Mouse (Mus musculus): ENCODE data around the gene Psen2. TPM values are rescaled to one million over a fixed set of nuclear protein-coding genes. Genes with fewer than 3 reads are reported as not detected.
A peak's percentile ranks its signal among the peaks of the same experiment; 100 is the strongest.

The Psen2 gene
- polyA plus RNA-seq, 1 experiment from 2014 or later: 17.4 TPM

- Histone ChIP-seq H3K9ac (replicated peaks; ENCODE audit: low read depth, low read length) (no peak overlapping the region), H3K9me3 (ENCODE audit: control insufficient read depth, low read depth, low read length) (no peaks in the 10 kb centered on the region), H3K27me3 (ENCODE audit: control insufficient read depth, insufficient read depth, low read length) (no peaks in the 10 kb centered on the region), H3K4me1 (ENCODE audit: control insufficient read depth, insufficient read depth, low read length) (peaks cover 6% of the 10 kb centered on the region; the same call in 1 of the 2 replicates), H3K4me3 (ENCODE audit: low read depth, low read length) (no peak overlapping the region), H3K36me3 (ENCODE audit: control insufficient read depth, insufficient read depth, low read length) (no peaks in the 10 kb centered on the region), H3K27ac (ENCODE audit: low read length) (no peak overlapping the region), H3K4me2 (replicated peaks; ENCODE audit: low read depth, low read length) (no peak overlapping the region)
- no peak for ATAC-seq (ENCODE audit: insufficient number of reproducible peaks, insufficient read depth, low FRiP score, low read depth)
- WGBS: 76% methylated on average over 12 of the region's 12 CpGs
Measured at GRCm38 (mm10) chr1:180228854-180229253, 34.4 kb downstream of the Psen2 start.

GRCm38 (mm10) chr1:180226766-180227165 lies 36.5 kb downstream of the Psen2 start:
- H3K27me3 ChIP-seq (ENCODE audit: control insufficient read depth, insufficient read depth, low read length): no peaks in the 10 kb centered on the region
- no peaks in the 10 kb centered on the region for H3K36me3 ChIP-seq (ENCODE audit: control insufficient read depth, insufficient read depth, low read length)
- ATAC-seq (ENCODE audit: insufficient number of reproducible peaks, insufficient read depth, low FRiP score, low read depth): no peak
- no peaks in the 10 kb centered on the region for H3K9me3 ChIP-seq (ENCODE audit: control insufficient read depth, low read depth, low read length)
- 67% methylated on average over 3 of the region's 3 CpGs for WGBS
- no peak overlapping the region for H3K4me3 ChIP-seq (ENCODE audit: low read depth, low read length)
- no peak overlapping the region for H3K9ac ChIP-seq (replicated peaks; ENCODE audit: low read depth, low read length)
- H3K27ac ChIP-seq (ENCODE audit: low read length): no peak overlapping the region
- H3K4me1 ChIP-seq (ENCODE audit: control insufficient read depth, insufficient read depth, low read length): peaks cover 6% of the 10 kb centered on the region; the same call in 1 of the 2 replicates
- H3K4me2 ChIP-seq (replicated peaks; ENCODE audit: low read depth, low read length): peak overlapping the region; percentile 64

GRCm38 (mm10) chr1:180226221-180226713 lies 37.0 kb downstream of the Psen2 start:
- no peaks in the 10 kb centered on the region for H3K9me3 ChIP-seq (ENCODE audit: control insufficient read depth, low read depth, low read length)
- H3K4me2 ChIP-seq (replicated peaks; ENCODE audit: low read depth, low read length): peak overlapping the region; percentile 64
- 0 out of 2 replicates have a peak overlapping the region, but pooled peaks have one; percentile 28 for H3K9ac ChIP-seq (replicated peaks; ENCODE audit: low read depth, low read length)
- ATAC-seq (ENCODE audit: insufficient number of reproducible peaks, insufficient read depth, low FRiP score, low read depth): peak; percentile 62
- no peaks in the 10 kb centered on the region for H3K36me3 ChIP-seq (ENCODE audit: control insufficient read depth, insufficient read depth, low read length)
- H3K4me1 ChIP-seq (ENCODE audit: control insufficient read depth, insufficient read depth, low read length): peaks cover 6% of the 10 kb centered on the region; the same call in 1 of the 2 replicates
- peak overlapping the region; percentile 48; the same call in 1 of the 2 replicates for H3K27ac ChIP-seq (ENCODE audit: low read length)
- 4% methylated on average over 12 of the region's 12 CpGs for WGBS
- H3K4me3 ChIP-seq (ENCODE audit: low read depth, low read length): peak overlapping the region; percentile 39
- H3K27me3 ChIP-seq (ENCODE audit: control insufficient read depth, insufficient read depth, low read length): no peaks in the 10 kb centered on the region

GRCm38 (mm10) chr1:180225500-180226220 lies 37.6 kb downstream of the Psen2 start:
- Histone ChIP-seq H3K4me2 (replicated peaks; ENCODE audit: low read depth, low read length) (peak overlapping the region; percentile 64), H3K4me3 (ENCODE audit: low read depth, low read length) (peak overlapping the region; percentile 39), H3K4me1 (ENCODE audit: control insufficient read depth, insufficient read depth, low read length) (peaks cover 6% of the 10 kb centered on the region; the same call in 1 of the 2 replicates), H3K27ac (ENCODE audit: low read length) (peak overlapping the region; percentile 48; the same call in 1 of the 2 replicates), H3K27me3 (ENCODE audit: control insufficient read depth, insufficient read depth, low read length) (no peaks in the 10 kb centered on the region), H3K9ac (replicated peaks; ENCODE audit: low read depth, low read length) (peak overlapping the region; percentile 28; the same call in 1 of the 2 replicates), H3K36me3 (ENCODE audit: control insufficient read depth, insufficient read depth, low read length) (no peaks in the 10 kb centered on the region), H3K9me3 (ENCODE audit: control insufficient read depth, low read depth, low read length) (no peaks in the 10 kb centered on the region)
- WGBS: 12% methylated on average over 21 of the region's 21 CpGs
- peak; percentile 89 for ATAC-seq (ENCODE audit: insufficient number of reproducible peaks, insufficient read depth, low FRiP score, low read depth)

GRCm38 (mm10) chr1:180222007-180222406 lies 41.2 kb downstream of the Psen2 start:
- H3K9ac ChIP-seq (replicated peaks; ENCODE audit: low read depth, low read length): no peak overlapping the region
- H3K9me3 ChIP-seq (ENCODE audit: control insufficient read depth, low read depth, low read length): no peaks in the 10 kb centered on the region
- no peak for ATAC-seq (ENCODE audit: insufficient number of reproducible peaks, insufficient read depth, low FRiP score, low read depth)
- no peaks in the 10 kb centered on the region for H3K27me3 ChIP-seq (ENCODE audit: control insufficient read depth, insufficient read depth, low read length)
- H3K27ac ChIP-seq (ENCODE audit: low read length): no peak overlapping the region
- H3K4me2 ChIP-seq (replicated peaks; ENCODE audit: low read depth, low read length): no peak overlapping the region
- H3K4me1 ChIP-seq (ENCODE audit: control insufficient read depth, insufficient read depth, low read length): peaks cover 6% of the 10 kb centered on the region; the same call in 1 of the 2 replicates
- WGBS: 86% methylated on average over 1 of the region's 1 CpGs
- H3K4me3 ChIP-seq (ENCODE audit: low read depth, low read length): no peak overlapping the region
- no peaks in the 10 kb centered on the region for H3K36me3 ChIP-seq (ENCODE audit: control insufficient read depth, insufficient read depth, low read length)

- WGBS: 89% methylated on average over 19 of the region's 19 CpGs
- Histone ChIP-seq H3K27me3 (ENCODE audit: control insufficient read depth, insufficient read depth, low read length) (no peaks in the 10 kb centered on the region), H3K4me2 (replicated peaks; ENCODE audit: low read depth, low read length) (no peak overlapping the region), H3K4me1 (ENCODE audit: control insufficient read depth, insufficient read depth, low read length) (no peaks in the 10 kb centered on the region), H3K9me3 (ENCODE audit: control insufficient read depth, low read depth, low read length) (no peaks in the 10 kb centered on the region), H3K9ac (replicated peaks; ENCODE audit: low read depth, low read length) (no peak overlapping the region), H3K27ac (ENCODE audit: low read length) (no peak overlapping the region), H3K4me3 (ENCODE audit: low read depth, low read length) (no peak overlapping the region), H3K36me3 (ENCODE audit: control insufficient read depth, insufficient read depth, low read length) (no peaks in the 10 kb centered on the region)
- no peak for ATAC-seq (ENCODE audit: insufficient number of reproducible peaks, insufficient read depth, low FRiP score, low read depth)
Measured at GRCm38 (mm10) chr1:180220791-180221542, 42.3 kb downstream of the Psen2 start.

- no peak for ATAC-seq (ENCODE audit: insufficient number of reproducible peaks, insufficient read depth, low FRiP score, low read depth)
- Histone ChIP-seq H3K27ac (ENCODE audit: low read length) (no peak overlapping the region), H3K36me3 (ENCODE audit: control insufficient read depth, insufficient read depth, low read length) (no peaks in the 10 kb centered on the region), H3K9ac (replicated peaks; ENCODE audit: low read depth, low read length) (no peak overlapping the region), H3K9me3 (ENCODE audit: control insufficient read depth, low read depth, low read length) (no peaks in the 10 kb centered on the region), H3K4me1 (ENCODE audit: control insufficient read depth, insufficient read depth, low read length) (no peaks in the 10 kb centered on the region), H3K27me3 (ENCODE audit: control insufficient read depth, insufficient read depth, low read length) (no peaks in the 10 kb centered on the region), H3K4me3 (ENCODE audit: low read depth, low read length) (no peak overlapping the region), H3K4me2 (replicated peaks; ENCODE audit: low read depth, low read length) (no peak overlapping the region)
- WGBS: 58% methylated on average over 5 of the region's 5 CpGs
Measured at GRCm38 (mm10) chr1:180216541-180217276, 46.5 kb downstream of the Psen2 start.

GRCm38 (mm10) chr1:180215044-180215443 lies 48.2 kb downstream of the Psen2 start:
- no peak overlapping the region for H3K4me2 ChIP-seq (replicated peaks; ENCODE audit: low read depth, low read length)
- ATAC-seq (ENCODE audit: insufficient number of reproducible peaks, insufficient read depth, low FRiP score, low read depth): peak; percentile 87
- WGBS: 18% methylated on average over 4 of the region's 4 CpGs
- no peaks in the 10 kb centered on the region for H3K9me3 ChIP-seq (ENCODE audit: control insufficient read depth, low read depth, low read length)
- no peak overlapping the region for H3K9ac ChIP-seq (replicated peaks; ENCODE audit: low read depth, low read length)
- no peak overlapping the region for H3K4me3 ChIP-seq (ENCODE audit: low read depth, low read length)
- no peaks in the 10 kb centered on the region for H3K4me1 ChIP-seq (ENCODE audit: control insufficient read depth, insufficient read depth, low read length)
- H3K36me3 ChIP-seq (ENCODE audit: control insufficient read depth, insufficient read depth, low read length): no peaks in the 10 kb centered on the region
- no peak overlapping the region for H3K27ac ChIP-seq (ENCODE audit: low read length)
- H3K27me3 ChIP-seq (ENCODE audit: control insufficient read depth, insufficient read depth, low read length): no peaks in the 10 kb centered on the region
